8 mouse cellular contexts compared by ENCODE assay signal in genomic region chr13:71248261-71249031, GRCm38 (mm10).
DNase-seq lines count a peak whose midpoint lies in the region; ATAC-seq lines count a peak whose summit lies in the region.

No protein-coding gene starts in this region.

- peak; percentile 32 for DNase-seq in limb, embryonic 11.5 days (ENCODE audit: low spot score)
- DNase-seq in limb, embryonic 10.5 days (ENCODE audit: low spot score) = no peak
- DNase-seq in adrenal gland, postnatal 10 days = peak; percentile 67
- DNase-seq in forebrain, embryonic 14.5 days (ENCODE audit: low spot score) = peak; percentile 51
- peak; percentile 51 to 72 for DNase-seq in kidney, postnatal 36 days
- DNase-seq in ovary, adult 18-20 months (ENCODE audit: low spot score) = no peak
- no peak for DNase-seq in MN1 (ENCODE audit: low spot score)

- no peak overlapping the region for H3K27ac ChIP-seq in limb, embryonic 11.5 days (replicated peaks; ENCODE audit: low read depth, low read length)
- no peak overlapping the region for H3K27ac ChIP-seq in limb, embryonic 10.5 days
- H3K27ac ChIP-seq in forebrain, embryonic 14.5 days (ENCODE audit: low read depth, low read length) = no peak overlapping the region
- no peak overlapping the region for H3K27ac ChIP-seq in neural tube, embryonic 15.5 days (replicated peaks)

- ATAC-seq in limb, embryonic 11.5 days (ENCODE audit: insufficient number of reproducible peaks, low FRiP score, low TSS enrichment, low read depth) = no peak
- peak; percentile 69; the same call in 1 of the 2 replicates for ATAC-seq in forebrain, embryonic 14.5 days
- peak; percentile 53; the same call in 1 of the 2 replicates for ATAC-seq in neural tube, embryonic 15.5 days (ENCODE audit: low FRiP score)

- H3K4me1 ChIP-seq in limb, embryonic 11.5 days (ENCODE audit: control insufficient read depth, insufficient read depth, low read length) = no peaks in the 10 kb centered on the region
- peaks cover 5% of the 10 kb centered on the region for H3K4me1 ChIP-seq in limb, embryonic 10.5 days
- H3K4me1 ChIP-seq in forebrain, embryonic 14.5 days (ENCODE audit: control insufficient read depth, insufficient read depth, low read length) = peaks cover 2% of the 10 kb centered on the region; the same call in 1 of the 2 replicates
- 0 out of 2 replicates have a peak, but pooled peaks cover 8% of the 10 kb centered on the region for H3K4me1 ChIP-seq in neural tube, embryonic 15.5 days

- no peak overlapping the region for H3K4me3 ChIP-seq in limb, embryonic 11.5 days (ENCODE audit: low read depth, low read length)
- no peak overlapping the region for H3K4me3 ChIP-seq in limb, embryonic 10.5 days
- H3K4me3 ChIP-seq in forebrain, embryonic 14.5 days (ENCODE audit: low read depth, low read length) = no peak overlapping the region
- H3K4me3 ChIP-seq in neural tube, embryonic 15.5 days (replicated peaks) = no peak overlapping the region

- H3K4me2 ChIP-seq in limb, embryonic 11.5 days (ENCODE audit: low read depth, severe bottlenecking) = no peak overlapping the region
- no peak overlapping the region for H3K4me2 ChIP-seq in forebrain, embryonic 14.5 days (ENCODE audit: low read length)
- H3K4me2 ChIP-seq in neural tube, embryonic 15.5 days = no peak overlapping the region

- no peaks in the 10 kb centered on the region for H3K27me3 ChIP-seq in limb, embryonic 11.5 days (ENCODE audit: control insufficient read depth, insufficient read depth, low read length)
- 0 out of 2 replicates have a peak, but pooled peaks cover 10% of the 10 kb centered on the region for H3K27me3 ChIP-seq in limb, embryonic 10.5 days (ENCODE audit: low read depth, poor library complexity, severe bottlenecking)
- no peaks in the 10 kb centered on the region for H3K27me3 ChIP-seq in forebrain, embryonic 14.5 days (replicated peaks; ENCODE audit: control insufficient read depth, insufficient read depth, low read length)
- H3K27me3 ChIP-seq in neural tube, embryonic 15.5 days (replicated peaks) = 0 out of 2 replicates have a peak, but pooled peaks cover 3% of the 10 kb centered on the region

- H3K9me3 ChIP-seq in limb, embryonic 11.5 days (ENCODE audit: control insufficient read depth, low read length) = no peaks in the 10 kb centered on the region
- no peaks in the 10 kb centered on the region for H3K9me3 ChIP-seq in limb, embryonic 10.5 days (replicated peaks)
- no peaks in the 10 kb centered on the region for H3K9me3 ChIP-seq in forebrain, embryonic 14.5 days (replicated peaks; ENCODE audit: control insufficient read depth, low read length)
- no peaks in the 10 kb centered on the region for H3K9me3 ChIP-seq in neural tube, embryonic 15.5 days (replicated peaks)

- H3K36me3 ChIP-seq in limb, embryonic 11.5 days (ENCODE audit: control insufficient read depth, insufficient read depth, low read length) = no peaks in the 10 kb centered on the region
- H3K36me3 ChIP-seq in limb, embryonic 10.5 days = no peaks in the 10 kb centered on the region
- no peaks in the 10 kb centered on the region for H3K36me3 ChIP-seq in forebrain, embryonic 14.5 days (ENCODE audit: control insufficient read depth, insufficient read depth, low read length)
- H3K36me3 ChIP-seq in neural tube, embryonic 15.5 days = no peaks in the 10 kb centered on the region

- 53% methylated on average over 8 of the region's 8 CpGs for WGBS in limb, embryonic 11.5 days
- WGBS in limb, embryonic 10.5 days = 47% methylated on average over 8 of the region's 8 CpGs
- WGBS in forebrain, embryonic 14.5 days = 29% methylated on average over 8 of the region's 8 CpGs
- 23% methylated on average over 8 of the region's 8 CpGs for WGBS in neural tube, embryonic 15.5 days

- H3K9ac ChIP-seq in limb, embryonic 11.5 days (ENCODE audit: low read length) = no peak overlapping the region
- no peak overlapping the region for H3K9ac ChIP-seq in forebrain, embryonic 14.5 days (ENCODE audit: low read length)
- H3K9ac ChIP-seq in neural tube, embryonic 15.5 days (replicated peaks) = no peak overlapping the region

Comparison
In these comparisons a context has a peak if more than half of its experiments do, and no peak if none do; other contexts are left out.
1. DNase-seq: peak in limb, embryonic 11.5 days (single experiment), adrenal gland, postnatal 10 days (single experiment), forebrain, embryonic 14.5 days (single experiment) and kidney, postnatal 36 days (2 of 2); none in limb, embryonic 10.5 days (single experiment), ovary, adult 18-20 months (single experiment) and MN1 (single experiment).